Mouse (Mus musculus): ENCODE data around the gene Cpne4. TPM values are rescaled to one million over a fixed set of nuclear protein-coding genes. Genes with fewer than 3 reads are reported as not detected.
A peak's percentile ranks its signal among the peaks of the same experiment; 100 is the strongest.

Cpne4 gene
- total RNA-seq (2014; rRNA removed; ENCODE audit: low replicate concordance) (not detected in 2 replicates), polyA plus RNA-seq (2015; fragmentation: Nextera tagmentation; extraction: Ambion mirVana) (0.03 and 0.14 TPM in 2 replicates)

DNA sequence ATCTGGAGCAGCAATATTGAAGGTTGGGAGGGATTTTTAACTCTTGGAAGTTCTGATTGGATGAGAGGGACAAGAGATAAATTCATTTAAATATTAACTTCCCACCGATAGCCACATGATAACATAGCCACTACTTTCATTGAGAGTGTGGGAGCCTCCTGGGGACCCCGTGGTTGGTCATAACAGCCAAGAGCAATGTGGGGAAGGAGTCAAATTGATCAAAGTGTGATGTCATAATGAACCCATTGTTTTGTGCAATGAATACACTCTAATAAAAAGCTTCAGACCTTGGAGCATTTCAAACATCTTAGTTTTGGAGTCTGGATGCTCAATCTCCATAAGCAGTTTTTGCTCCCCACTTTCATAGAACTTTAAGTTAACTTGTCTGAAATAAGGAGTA, at the start of gene Cpne4:
Cpne4 (plus strand) TSS at position 301 of the 400 bp plus-strand sequence.
- Histone ChIP-seq H3K36me3 (replicated peaks; ENCODE audit: control insufficient read depth, insufficient read depth, low read length) (no peaks in the 10 kb centered on the region), H3K27me3 (ENCODE audit: control insufficient read depth, insufficient read depth, low read length) (no peaks in the 10 kb centered on the region), H3K4me2 (ENCODE audit: low read depth, low read length) (no peak within 1 kb of the TSS), H3K27ac (ENCODE audit: low read depth) (no peak within 1 kb of the TSS), H3K4me1 (ENCODE audit: control insufficient read depth, insufficient read depth) (no peaks in the 10 kb centered on the region), H3K9me3 (replicated peaks; ENCODE audit: control insufficient read depth, low read length) (no peaks in the 10 kb centered on the region), H3K9ac (replicated peaks; ENCODE audit: low read depth, low read length) (no peak within 1 kb of the TSS), H3K4me3 (ENCODE audit: low read depth, low read length) (no peak within 1 kb of the TSS)
- no peak for TF ChIP-seq EP300 (IDR thresholded peaks at IDR 0.05; ENCODE audit: low read depth)
- TF ChIP-seq CTCF (IDR thresholded peaks at IDR 0.05; ENCODE audit: low read depth), result no peak
- 56% methylated on average over 2 of the region's 2 CpGs for WGBS
- ATAC-seq (ENCODE audit: insufficient read depth, low read depth) (no peak), DNase-seq (ENCODE audit: low spot score) (no peak)

DNA sequence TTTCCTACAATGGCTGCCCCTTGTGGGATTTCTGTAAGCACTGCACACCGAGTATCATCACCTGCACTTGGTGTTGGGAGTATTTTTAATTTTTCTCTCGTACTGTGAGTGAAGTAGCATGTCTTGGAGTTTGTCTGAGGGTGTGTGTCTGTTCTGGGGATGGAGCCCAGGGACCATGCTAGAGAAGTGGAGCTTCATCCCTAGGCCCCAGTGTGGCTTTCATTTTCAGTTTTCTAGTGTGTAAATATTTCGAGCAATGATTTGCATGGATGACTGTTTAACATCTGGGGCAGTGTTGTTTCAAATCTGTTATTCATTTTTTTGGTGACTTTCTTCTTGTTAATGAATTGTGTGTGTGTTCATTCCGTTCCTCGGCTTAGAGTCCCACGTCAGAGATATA, 31.9 kb upstream of the Cpne4 start:
- Histone ChIP-seq H3K36me3 (replicated peaks; ENCODE audit: control insufficient read depth, insufficient read depth, low read length) (no peaks in the 10 kb centered on the region), H3K4me3 (ENCODE audit: low read depth, low read length) (no peak overlapping the region), H3K4me1 (ENCODE audit: control insufficient read depth, insufficient read depth) (no peaks in the 10 kb centered on the region), H3K27ac (ENCODE audit: low read depth) (no peak overlapping the region), H3K9me3 (replicated peaks; ENCODE audit: control insufficient read depth, low read length) (no peaks in the 10 kb centered on the region), H3K9ac (replicated peaks; ENCODE audit: low read depth, low read length) (no peak overlapping the region), H3K4me2 (ENCODE audit: low read depth, low read length) (no peak overlapping the region), H3K27me3 (ENCODE audit: control insufficient read depth, insufficient read depth, low read length) (no peaks in the 10 kb centered on the region)
- DNase-seq (ENCODE audit: low spot score) (no peak), ATAC-seq (ENCODE audit: insufficient read depth, low read depth) (no peak)
- WGBS, result 69% methylated on average over 6 of the region's 6 CpGs
- TF ChIP-seq EP300 (IDR thresholded peaks at IDR 0.05; ENCODE audit: low read depth) (no peak), CTCF (IDR thresholded peaks at IDR 0.05; ENCODE audit: low read depth) (no peak)

- WGBS, result 45% methylated on average over 6 of the region's 6 CpGs
Observed at GRCm38 (mm10) chr9:104535508-104535907, 11.6 kb upstream of the Cpne4 start.

DNA sequence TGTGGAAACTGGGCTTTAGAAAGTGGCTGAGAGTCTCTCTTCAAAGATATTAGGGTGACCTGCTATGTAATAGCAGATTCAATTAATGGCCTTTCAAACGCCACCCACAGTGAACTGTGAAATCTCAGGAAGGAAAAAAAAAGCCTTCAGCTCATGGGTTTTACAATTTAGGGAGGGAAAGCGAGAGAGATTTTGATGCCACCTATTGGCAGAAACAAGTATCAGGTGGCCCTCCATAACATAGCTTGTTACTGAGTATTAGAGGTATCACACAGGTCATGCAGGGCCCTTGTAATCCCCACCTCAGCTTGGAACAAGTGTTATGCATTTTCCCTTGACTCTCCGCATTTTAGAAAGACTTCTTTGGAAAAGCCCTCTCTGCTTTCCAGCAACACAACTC, 18.7 kb downstream of the Cpne4 start:
- H3K4me2 ChIP-seq (ENCODE audit: low read depth, low read length), result no peak overlapping the region
- DNase-seq (ENCODE audit: low spot score), result no peak
- TF ChIP-seq EP300 (IDR thresholded peaks at IDR 0.05; ENCODE audit: low read depth) (no peak), CTCF (IDR thresholded peaks at IDR 0.05; ENCODE audit: low read depth) (no peak)
- H3K9ac ChIP-seq (replicated peaks; ENCODE audit: low read depth, low read length), result no peak overlapping the region
- H3K36me3 ChIP-seq (replicated peaks; ENCODE audit: control insufficient read depth, insufficient read depth, low read length), result no peaks in the 10 kb centered on the region
- no peaks in the 10 kb centered on the region for H3K9me3 ChIP-seq (replicated peaks; ENCODE audit: control insufficient read depth, low read length)
- ATAC-seq (ENCODE audit: insufficient read depth, low read depth), result no peak
- H3K4me1 ChIP-seq (ENCODE audit: control insufficient read depth, insufficient read depth), result no peaks in the 10 kb centered on the region
- H3K27ac ChIP-seq (ENCODE audit: low read depth), result no peak overlapping the region
- H3K4me3 ChIP-seq (ENCODE audit: low read depth, low read length), result no peak overlapping the region
- WGBS, result 28% methylated on average over 3 of the region's 3 CpGs
- H3K27me3 ChIP-seq (ENCODE audit: control insufficient read depth, insufficient read depth, low read length), result 0 out of 2 replicates have a peak, but pooled peaks cover 9% of the 10 kb centered on the region

More at GRCm38 (mm10) chr9:104535508-104535907, 11.6 kb upstream of the Cpne4 start:
- Histone ChIP-seq H3K4me1 (ENCODE audit: control insufficient read depth, insufficient read depth) (no peaks in the 10 kb centered on the region), H3K9me3 (replicated peaks; ENCODE audit: control insufficient read depth, low read length) (no peaks in the 10 kb centered on the region), H3K4me3 (ENCODE audit: low read depth, low read length) (no peak overlapping the region), H3K4me2 (ENCODE audit: low read depth, low read length) (no peak overlapping the region), H3K27ac (ENCODE audit: low read depth) (no peak overlapping the region), H3K9ac (replicated peaks; ENCODE audit: low read depth, low read length) (no peak overlapping the region), H3K27me3 (ENCODE audit: control insufficient read depth, insufficient read depth, low read length) (no peaks in the 10 kb centered on the region), H3K36me3 (replicated peaks; ENCODE audit: control insufficient read depth, insufficient read depth, low read length) (no peaks in the 10 kb centered on the region)
- TF ChIP-seq EP300 (IDR thresholded peaks at IDR 0.05; ENCODE audit: low read depth) (no peak), CTCF (IDR thresholded peaks at IDR 0.05; ENCODE audit: low read depth) (0 out of 2 replicates have a peak, but pooled peaks have one; percentile 24)
- DNase-seq (ENCODE audit: low spot score) (no peak), ATAC-seq (ENCODE audit: insufficient read depth, low read depth) (no peak)

GRCm38 (mm10) chr9:104566468-104566867, 19.4 kb downstream of the Cpne4 start:
- H3K9me3 ChIP-seq (replicated peaks; ENCODE audit: control insufficient read depth, low read length), result no peaks in the 10 kb centered on the region
- H3K27ac ChIP-seq (ENCODE audit: low read depth), result no peak overlapping the region
- no peaks in the 10 kb centered on the region for H3K4me1 ChIP-seq (ENCODE audit: control insufficient read depth, insufficient read depth)
- H3K9ac ChIP-seq (replicated peaks; ENCODE audit: low read depth, low read length), result no peak overlapping the region
- no peaks in the 10 kb centered on the region for H3K36me3 ChIP-seq (replicated peaks; ENCODE audit: control insufficient read depth, insufficient read depth, low read length)
- H3K4me3 ChIP-seq (ENCODE audit: low read depth, low read length), result no peak overlapping the region
- H3K4me2 ChIP-seq (ENCODE audit: low read depth, low read length), result no peak overlapping the region
- no peak for TF ChIP-seq EP300 (IDR thresholded peaks at IDR 0.05; ENCODE audit: low read depth)
- no peak for TF ChIP-seq CTCF (IDR thresholded peaks at IDR 0.05; ENCODE audit: low read depth)
- DNase-seq (ENCODE audit: low spot score) (no peak), ATAC-seq (ENCODE audit: insufficient read depth, low read depth) (no peak)
- 73% methylated on average over 5 of the region's 5 CpGs for WGBS
- 0 out of 2 replicates have a peak, but pooled peaks cover 10% of the 10 kb centered on the region for H3K27me3 ChIP-seq (ENCODE audit: control insufficient read depth, insufficient read depth, low read length)

DNA sequence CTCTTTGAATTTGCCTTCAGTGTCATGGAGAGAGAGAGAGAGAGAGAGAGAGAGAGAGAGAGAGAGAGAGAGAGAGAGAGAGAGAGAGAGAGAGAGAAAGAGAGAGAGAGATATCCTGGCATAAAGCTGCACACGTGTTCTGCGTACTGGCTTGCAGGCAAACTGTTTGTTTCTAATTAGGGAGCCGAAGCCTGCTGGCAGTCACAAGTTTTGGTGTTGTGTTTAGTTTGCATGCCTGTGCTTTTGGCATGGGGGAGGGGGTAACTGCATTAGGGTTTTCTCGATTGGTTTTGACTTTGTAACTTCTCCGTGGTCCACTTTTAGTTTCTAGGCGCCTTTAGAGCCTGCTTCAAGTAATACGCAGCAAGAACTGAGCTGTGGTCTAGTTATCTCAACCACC, 20.0 kb downstream of the Cpne4 start:
- ATAC-seq (ENCODE audit: insufficient read depth, low read depth), result no peak

More for the DNA sequence above, 20.0 kb downstream of the Cpne4 start:
- Histone ChIP-seq H3K27me3 (ENCODE audit: control insufficient read depth, insufficient read depth, low read length) (0 out of 2 replicates have a peak, but pooled peaks cover 10% of the 10 kb centered on the region), H3K4me2 (ENCODE audit: low read depth, low read length) (no peak overlapping the region), H3K9ac (replicated peaks; ENCODE audit: low read depth, low read length) (no peak overlapping the region), H3K27ac (ENCODE audit: low read depth) (no peak overlapping the region), H3K36me3 (replicated peaks; ENCODE audit: control insufficient read depth, insufficient read depth, low read length) (no peaks in the 10 kb centered on the region), H3K4me1 (ENCODE audit: control insufficient read depth, insufficient read depth) (no peaks in the 10 kb centered on the region), H3K9me3 (replicated peaks; ENCODE audit: control insufficient read depth, low read length) (no peaks in the 10 kb centered on the region), H3K4me3 (ENCODE audit: low read depth, low read length) (no peak overlapping the region)
- DNase-seq (ENCODE audit: low spot score), result no peak
- WGBS, result 60% methylated on average over 7 of the region's 7 CpGs
- TF ChIP-seq CTCF (IDR thresholded peaks at IDR 0.05; ENCODE audit: low read depth) (no peak), EP300 (IDR thresholded peaks at IDR 0.05; ENCODE audit: low read depth) (no peak)
